Mouse (Mus musculus) adrenal gland, adult 2 months (tissue): ENCODE data around the gene Hpcal1. TPM values are rescaled to one million over a fixed set of nuclear protein-coding genes. Genes with fewer than 3 reads are reported as not detected.
A peak's percentile ranks its signal among the peaks of the same experiment; 100 is the strongest.

Experiments
- DNase-seq: peaks from one replicate; pipeline ENCODE4 v3.0.0; 2021
- long read RNA-seq: library from polyadenylated mRNA; stranded (forward); transcript quantifications from one replicate; pipeline ENCODE4 v2.0.0, GENCODE M21; 2021
- polyA plus RNA-seq: library from polyadenylated mRNA; depleted of rRNA; stranded (reverse); fragments of >200 nt; gene quantifications from 2 replicates; pipeline ENCODE4 v1.2.3, GENCODE M21; 2012; rRNA removed
- total RNA-seq, 2 experiments: library from RNA; stranded (reverse); gene quantifications; 2 replicates each; pipeline ENCODE4 v1.2.3; 2021

The Hpcal1 gene
- total RNA-seq, result 10 to 100 TPM; 24.2 to 26.0 TPM
- 31.7 and 33.5 TPM in 2 replicates for polyA plus RNA-seq
- long read RNA-seq, transcript Hpcal1-201 (4 exons, 1,526 nt), result major isoform, 12 of 19 reads
- long read RNA-seq, partial matches to known transcripts, result 0 of 19 reads
- long read RNA-seq, other reads (novel, unspliced or antisense), result 6 of 19 reads

GRCm38 (mm10) chr12:17690564-17691281 is at the start of gene Hpcal1:
Gene Hpcal1, plus strand, starts transcription at chr12:17690856.
- DNase-seq, result peak; percentile 97

DNA sequence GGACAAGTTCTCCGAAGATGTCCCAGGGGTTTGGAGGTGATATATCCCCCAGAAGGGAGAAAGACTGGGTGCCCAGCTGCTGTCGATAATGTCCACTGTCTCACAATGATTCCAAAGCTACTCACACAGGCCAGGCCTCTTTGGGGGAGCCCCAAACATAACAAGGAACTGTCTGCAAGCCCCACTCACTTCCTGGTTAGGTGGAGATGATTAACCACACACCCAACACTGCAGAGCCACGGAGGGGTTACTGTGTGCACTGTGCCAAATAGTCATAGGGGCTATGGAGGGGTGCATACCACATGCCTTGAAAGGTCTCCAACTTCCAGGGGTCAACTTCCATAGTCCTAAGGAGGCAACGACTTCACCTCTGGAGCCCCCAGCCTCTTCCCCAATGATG is 49.4 kb upstream of the Hpcal1 start:
- no peak for DNase-seq

GRCm38 (mm10) chr12:17644385-17645222 is 46.1 kb upstream of the Hpcal1 start:
- no peak for DNase-seq

DNA sequence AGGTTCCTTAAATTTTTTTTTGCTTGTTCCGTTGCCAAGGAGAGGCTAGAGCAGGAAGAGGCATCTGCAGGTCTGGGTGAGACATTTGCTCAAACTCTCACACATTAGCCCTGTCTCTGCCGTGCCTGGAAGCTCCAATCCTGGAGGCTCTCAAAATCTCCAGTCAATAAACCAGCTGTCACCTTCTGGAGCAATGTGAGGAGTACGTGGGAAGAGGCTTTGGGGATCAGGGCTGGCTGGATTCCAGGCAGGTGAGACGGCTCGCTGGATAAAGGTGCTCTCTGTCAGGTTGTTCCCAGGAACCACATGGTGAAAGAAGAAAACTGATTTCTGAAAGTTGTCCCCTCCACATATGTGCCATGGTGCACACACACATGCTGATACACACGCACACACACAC is 44.2 kb upstream of the Hpcal1 start:
- no peak for DNase-seq

- DNase-seq, result no peak
Measured at GRCm38 (mm10) chr12:17651223-17652095, 39.2 kb upstream of the Hpcal1 start.

GRCm38 (mm10) chr12:17652216-17653050 is 38.2 kb upstream of the Hpcal1 start:
- DNase-seq, result no peak

DNA sequence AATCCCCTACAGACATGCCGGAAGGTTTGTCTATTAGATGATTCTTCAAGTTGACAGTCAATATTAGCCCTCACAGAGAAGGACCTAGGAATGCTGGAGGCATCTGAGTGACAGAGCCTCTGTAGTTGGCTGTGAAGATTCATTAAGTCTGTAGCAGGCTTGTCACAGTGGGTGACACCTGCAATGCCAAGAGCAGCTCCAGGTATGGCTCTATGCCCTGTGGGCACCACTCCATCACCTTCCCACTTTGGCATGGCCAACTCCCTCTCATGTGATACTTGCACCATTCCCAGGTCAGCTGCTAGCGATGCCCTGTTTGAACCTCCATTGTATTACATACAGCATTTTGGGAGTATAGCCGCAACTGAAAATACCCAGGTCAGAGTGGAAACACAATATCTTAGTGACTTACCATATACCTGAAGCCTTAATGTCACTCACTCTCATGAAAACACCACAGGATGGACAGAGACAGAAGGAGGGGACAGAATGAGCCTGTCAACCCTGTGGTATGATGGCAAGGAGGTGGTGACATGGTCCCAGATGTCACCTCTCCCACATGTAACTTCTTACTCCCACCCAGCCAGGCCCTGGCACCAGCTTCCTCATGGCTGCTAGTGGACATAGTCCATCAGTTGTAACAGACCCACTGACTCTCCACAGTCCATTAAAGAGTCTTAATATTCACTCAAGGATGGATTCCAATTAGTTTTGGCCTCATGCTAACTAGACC is 37.4 kb upstream of the Hpcal1 start:
- DNase-seq, result no peak

- DNase-seq, result no peak
Measured at GRCm38 (mm10) chr12:17657561-17658195, 33.0 kb upstream of the Hpcal1 start.

- peak; percentile 11 for DNase-seq
Measured at GRCm38 (mm10) chr12:17658521-17658920, 32.1 kb upstream of the Hpcal1 start.

DNA sequence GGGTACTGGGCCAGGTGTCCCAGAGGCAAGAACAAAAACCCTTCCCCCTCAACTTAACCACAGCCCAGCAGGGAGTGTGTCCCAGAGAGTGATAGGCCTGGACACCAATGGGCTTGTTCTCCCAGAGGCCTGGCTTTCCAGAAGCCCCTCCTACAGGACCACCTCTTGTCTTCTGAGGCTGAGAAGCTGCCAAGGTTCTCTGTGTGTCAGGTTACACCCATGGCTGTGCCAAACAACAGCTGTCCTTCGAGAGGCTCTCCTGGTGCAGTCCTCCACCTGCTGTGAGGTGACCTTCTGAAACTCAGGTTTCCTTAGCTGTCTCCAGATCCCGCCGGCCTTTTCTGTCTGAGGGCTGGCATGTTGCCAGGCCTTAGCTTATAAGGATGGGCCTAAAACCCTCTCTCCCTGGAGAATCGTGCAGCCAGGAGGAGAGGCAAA is 29.2 kb upstream of the Hpcal1 start:
- DNase-seq, result no peak

DNA sequence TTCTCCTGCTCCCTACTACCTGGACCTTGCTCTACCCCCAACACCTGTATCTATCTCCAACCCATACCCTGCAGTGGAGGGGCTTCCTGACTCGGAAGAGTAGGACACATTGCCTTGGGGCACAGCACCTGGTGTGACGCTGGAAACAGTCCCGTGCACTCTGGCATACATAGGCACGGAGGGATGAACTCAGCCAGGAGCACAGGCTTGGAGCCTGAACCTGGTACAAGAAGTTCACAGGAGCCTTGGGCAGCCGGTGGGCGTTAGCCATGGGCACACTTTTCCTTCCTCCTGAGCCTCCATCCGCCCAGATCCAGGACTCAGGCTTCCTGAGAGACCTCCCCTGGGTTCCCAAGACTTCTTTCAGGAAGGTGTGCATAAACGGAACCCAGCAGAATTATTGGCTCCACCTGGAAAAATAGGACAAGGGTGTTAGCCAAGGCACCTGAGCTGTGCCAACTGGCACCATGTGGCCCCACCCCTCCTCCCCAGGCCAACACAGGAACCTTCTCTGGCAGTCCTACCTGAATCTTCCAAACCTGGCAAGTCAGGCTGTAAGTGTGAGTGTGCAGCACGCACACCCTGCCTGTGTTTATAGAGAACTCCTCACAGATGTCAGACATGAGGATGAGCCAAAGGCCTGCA is 26.5 kb upstream of the Hpcal1 start:
- DNase-seq, result no peak

GRCm38 (mm10) chr12:17665906-17666326 is 24.7 kb upstream of the Hpcal1 start:
- DNase-seq, result no peak

GRCm38 (mm10) chr12:17666616-17667015 is 24.0 kb upstream of the Hpcal1 start:
- no peak for DNase-seq

DNA sequence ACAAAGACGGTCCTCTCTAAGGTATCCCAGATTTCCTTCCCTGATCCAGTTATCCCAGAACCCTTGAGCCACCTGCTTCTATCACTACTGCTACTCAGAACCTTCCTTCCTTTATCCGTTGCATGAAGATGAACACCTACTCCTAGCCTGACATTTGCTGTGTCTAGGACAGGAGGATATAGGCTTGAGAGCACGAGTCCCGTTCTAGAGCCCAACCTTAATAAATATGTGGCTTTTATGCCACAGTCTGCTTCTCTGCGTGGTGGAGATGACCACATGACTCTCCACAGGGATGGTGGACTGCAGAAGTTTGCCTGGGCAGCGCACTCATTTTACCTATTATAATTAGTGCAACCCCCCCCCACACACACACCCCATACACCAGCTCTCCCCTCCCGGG is 16.9 kb upstream of the Hpcal1 start:
- no peak for DNase-seq

- DNase-seq, result no peak
Measured at GRCm38 (mm10) chr12:17674182-17674812, 16.4 kb upstream of the Hpcal1 start.

DNA sequence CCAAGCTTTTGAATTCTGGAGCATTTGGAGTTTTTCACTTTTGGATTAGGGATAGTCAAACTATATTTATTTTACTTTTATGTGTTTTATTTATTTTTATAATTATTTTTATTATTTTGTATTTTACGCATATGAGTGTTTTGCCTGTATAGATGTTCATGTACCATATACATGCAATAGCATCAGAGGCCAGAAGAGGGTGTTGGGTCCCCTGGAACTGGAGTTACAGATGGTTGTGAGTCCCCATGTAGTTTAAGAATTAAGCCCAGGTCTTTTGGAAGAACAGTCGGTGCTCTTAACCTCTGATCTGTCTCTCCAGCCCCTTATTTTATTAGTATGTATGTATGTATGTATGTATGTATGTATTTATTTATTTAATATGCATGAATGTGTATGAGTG is 12.9 kb upstream of the Hpcal1 start:
- no peak for DNase-seq

DNA sequence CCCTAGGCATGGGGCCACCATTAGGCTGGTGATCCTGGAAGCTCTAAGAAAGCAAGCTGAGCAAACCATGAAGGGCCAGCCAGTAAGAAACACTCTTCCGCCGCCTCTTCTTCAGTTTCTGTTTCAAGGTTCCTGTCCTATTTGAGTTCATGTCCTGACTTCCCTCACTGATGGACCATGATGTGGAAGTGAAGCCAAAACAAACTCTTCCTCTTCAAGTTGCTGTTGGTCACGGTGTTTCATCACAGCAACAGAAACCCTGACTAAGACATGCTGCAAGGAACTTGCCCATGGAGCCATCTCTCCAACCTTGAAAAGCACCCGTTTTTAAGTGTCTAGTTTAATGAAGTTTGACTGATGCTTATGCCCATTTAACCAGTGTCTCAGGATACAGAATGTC is 11.1 kb upstream of the Hpcal1 start:
- DNase-seq, result no peak

DNA sequence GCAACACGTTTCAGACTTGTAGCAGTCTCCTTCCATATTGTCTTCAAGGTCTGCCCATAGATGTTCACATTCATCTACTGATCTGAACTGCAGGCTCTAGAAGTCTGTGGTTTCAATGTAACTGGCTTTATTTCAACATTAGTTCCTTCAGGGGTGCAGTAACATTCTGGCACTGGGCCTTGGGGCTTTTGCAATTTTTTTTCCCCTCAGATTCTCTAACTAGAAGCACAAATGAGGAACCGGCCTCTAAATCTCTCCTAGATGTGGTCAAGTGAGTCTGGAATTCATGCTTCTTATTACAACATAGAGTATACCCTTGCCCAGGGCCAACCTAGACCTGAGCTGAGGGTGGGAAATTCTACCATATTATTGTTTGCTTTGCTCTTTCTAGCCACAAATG is 8.5 kb upstream of the Hpcal1 start:
- DNase-seq, result no peak

DNA sequence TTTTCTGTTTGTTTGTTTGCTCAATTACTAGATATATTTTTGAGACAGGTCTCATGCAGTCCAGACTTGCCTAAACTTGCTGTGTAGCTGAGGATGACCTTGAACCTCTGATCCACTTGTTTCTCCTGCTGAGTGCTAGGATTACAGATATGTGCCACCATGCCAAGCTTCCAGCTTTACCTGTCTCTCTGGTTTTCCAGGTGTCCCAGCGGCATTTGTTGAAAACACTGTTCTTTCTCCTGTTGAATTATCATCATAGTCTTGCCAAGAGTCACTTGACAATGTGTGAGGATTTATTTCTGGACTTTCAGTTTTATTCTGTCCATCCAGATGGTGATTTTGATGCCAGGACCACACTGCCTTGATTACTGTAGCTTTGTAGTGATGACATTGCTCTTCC is 6.3 kb upstream of the Hpcal1 start:
- no peak for DNase-seq
